Mouse (Mus musculus) T-helper 1 cell (primary cell): ENCODE measurements around the gene Reln.

Experiments used
- in situ Hi-C: fragments of 300-600 bp; cut with MboI, MseI; formaldehyde crosslinking; loops from one replicate; pipeline ENCODE4 v1.15.1; 2025; ENCODE audit warnings: high pct_unique_total_duplicates

Reln gene

DNA sequence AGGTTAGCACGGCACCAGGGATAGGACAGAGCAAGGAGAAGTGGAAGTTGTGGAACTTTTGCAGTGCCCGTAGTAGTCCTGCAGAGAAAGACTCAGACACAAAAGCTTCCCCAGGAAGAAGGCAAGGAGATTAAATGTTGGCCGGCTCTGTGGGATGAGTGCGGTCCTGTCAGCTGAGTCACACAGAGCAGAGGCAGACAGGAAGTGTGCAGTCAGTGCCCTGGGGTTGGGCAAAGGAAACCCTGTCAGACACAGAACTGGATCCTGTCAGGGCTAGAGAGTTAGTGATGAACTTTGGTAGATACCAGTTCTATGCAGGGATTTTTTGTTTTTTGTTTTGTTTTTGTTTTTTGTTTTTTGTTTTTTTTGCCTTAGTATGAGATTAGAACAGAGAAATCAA, 120.0 kb downstream of the Reln start:
- in situ Hi-C loops = no loop called here

DNA sequence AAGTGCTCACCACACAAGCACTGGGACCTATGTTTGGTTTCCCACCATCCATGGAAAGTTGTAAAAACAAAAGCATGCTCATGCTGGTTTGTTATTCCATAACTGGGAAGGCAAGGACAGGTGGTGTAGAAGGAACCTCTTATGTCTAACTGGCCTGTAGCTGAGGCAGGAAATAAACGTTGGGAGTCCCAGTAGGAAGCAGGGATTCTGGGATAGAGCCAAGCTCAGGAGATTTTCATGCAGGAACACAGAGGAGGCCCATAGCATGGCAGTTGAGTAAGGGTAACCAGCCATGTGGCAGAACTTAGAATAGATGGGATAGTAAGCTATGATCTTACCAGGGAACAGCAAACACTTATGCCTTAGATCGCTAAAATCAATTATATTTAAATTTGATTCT, 120.6 kb downstream of the Reln start:
- in situ Hi-C loops = no loop called here

DNA sequence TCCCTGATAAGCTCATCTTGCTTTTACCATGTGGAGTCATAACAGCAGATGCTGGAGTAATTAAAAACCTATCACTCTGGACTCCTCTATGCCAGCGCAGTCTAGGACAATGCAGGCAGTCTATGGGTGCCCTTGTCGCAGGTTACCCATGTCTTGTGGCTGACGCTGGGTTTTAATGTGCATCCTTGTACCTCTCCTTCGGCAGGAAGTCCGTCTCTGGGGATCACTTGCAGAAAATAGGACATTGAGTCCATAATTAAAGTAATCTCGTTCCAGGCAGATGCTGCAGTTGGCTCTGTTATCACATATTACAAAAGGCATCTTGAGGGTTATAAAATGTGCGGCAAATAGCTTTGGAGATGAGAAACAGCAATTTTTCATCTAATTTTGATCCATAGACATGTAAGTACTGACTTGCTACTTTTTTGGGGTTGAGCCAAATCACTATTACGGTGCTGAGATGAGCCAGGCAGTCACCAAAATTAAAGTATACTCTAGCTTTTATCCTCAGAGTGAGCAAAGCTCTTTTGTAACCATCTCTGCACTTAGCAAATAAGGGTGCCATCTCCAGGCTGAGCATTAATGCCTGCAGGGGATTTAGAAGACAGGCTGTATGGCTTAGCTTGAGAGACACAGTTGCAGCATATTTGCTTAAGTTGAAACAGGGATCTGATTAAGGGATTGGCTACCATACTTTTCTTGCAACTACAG, 136.0 kb downstream of the Reln start:
- in situ Hi-C loops = no loop called here

DNA sequence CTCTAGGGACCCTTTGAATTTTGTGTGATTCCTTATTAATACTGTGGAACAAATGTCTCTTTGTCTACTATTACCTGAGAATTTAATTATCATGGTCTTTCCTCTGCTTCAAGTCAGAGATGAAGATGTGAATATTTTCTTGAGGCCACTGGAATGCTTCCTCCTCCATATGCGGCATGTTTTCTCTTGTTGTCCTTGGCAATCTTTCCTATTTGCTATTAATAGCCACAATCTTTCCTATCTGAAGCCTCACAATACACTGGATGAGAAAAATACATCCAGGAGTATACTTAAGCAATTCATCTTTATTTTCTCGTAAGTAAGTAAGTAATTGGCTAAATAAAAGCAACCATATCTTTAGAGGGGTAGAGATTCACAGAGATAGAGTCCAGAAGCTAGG, 146.6 kb downstream of the Reln start:
- in situ Hi-C loops = no loop called here

DNA sequence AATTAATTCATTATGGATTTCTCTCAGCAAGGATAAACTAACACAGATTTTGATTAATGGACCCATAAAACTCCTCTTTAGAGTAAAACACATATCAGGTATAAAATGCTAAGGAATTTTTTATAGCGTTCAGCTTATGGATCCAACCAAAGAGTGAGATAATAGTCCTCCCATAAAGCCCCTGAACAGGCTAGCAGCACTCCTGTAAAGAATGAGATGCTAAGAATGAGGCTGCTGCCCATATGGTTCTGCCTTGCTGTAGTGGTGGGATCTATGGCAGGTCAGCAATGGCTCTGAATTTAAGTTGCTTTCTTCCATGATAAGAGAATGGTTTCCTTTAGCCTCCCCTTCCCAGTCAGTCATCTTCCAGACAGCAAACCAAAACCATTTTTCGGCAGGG, 147.6 kb downstream of the Reln start:
- in situ Hi-C loops = no loop called here

DNA sequence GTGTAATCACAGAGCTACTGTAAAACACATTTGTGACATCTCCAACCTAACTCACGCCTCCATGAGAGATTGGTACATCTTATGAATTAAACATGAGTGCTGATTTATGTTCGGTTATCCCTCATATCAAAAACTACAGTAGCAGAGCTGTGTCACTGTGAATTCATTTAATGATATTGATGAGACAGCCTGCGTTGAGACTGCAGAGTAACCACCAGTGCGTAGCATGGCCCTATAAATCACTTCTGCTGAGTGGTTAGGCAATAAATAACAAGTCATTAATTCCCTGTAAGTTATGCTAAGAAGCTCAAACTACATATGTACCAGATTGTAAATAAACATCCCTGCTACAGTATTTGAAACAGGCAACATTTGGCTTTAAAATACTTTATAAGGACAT, 148.0 kb downstream of the Reln start:
- in situ Hi-C loops = no loop called here

DNA sequence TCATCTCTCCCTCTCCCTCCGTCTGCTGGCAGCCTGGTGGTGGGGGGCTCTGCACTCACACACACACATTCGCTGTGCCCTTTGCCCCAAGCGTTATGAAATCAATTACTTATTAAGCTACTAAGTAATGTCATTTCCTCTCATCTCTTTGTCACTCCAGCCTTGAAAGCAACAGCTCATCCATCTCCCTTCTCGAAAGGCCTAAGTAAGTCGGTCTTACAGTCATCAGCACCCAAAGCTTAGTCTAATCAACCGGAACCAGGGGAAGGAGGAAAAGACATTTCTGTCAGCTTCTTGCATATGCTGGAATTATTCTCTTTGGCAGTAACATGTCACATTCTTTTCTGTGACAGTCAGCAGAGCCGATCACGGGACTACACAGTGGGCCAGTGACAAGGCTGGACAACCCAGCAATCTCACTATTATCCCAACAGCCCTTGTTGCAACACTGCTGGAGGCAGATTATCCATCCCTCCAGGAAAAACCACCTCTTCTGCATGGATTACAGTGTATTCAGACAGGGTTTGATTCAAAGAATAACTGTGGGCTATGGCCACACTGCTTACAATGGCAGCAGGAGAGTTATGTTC, 149.1 kb downstream of the Reln start:
- in situ Hi-C loops = no loop called here

DNA sequence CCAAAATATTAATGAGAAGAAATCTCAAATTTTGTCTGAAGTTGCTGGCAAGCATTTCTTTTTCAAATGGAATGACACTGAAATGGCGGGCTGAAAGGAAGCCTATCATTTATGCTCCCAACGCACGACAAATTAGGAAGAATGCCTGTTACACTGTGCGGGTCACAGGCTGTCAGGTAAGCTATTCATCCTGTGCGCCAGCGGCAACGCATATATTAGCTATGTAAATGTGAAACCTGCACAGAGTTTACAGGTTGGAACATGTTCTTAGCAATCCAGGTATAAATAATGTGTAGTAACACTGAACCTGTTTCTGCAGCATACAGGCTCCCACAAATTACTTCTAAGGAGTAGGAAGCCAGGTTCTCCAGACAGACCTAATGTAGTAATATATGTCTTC, 152.7 kb downstream of the Reln start:
- in situ Hi-C loops = no loop called here

DNA sequence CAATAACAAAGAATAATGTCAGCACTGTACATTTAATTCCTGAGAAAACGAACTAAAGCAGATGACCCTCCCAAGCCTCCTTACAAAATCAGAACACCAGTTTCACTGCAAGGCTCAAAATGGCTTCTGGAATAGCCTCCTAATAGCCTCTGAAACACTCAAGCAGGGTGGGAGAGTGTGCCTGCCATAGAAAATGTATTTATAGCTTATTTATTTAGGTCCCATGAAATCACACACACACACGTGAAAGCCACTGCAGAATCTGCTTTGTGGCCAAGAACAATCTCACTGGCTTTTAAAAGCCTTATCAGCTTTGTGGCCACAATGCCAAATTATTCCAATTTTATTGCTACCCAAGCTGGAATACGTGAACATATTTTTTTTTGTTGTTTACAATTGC, 154.2 kb downstream of the Reln start:
- in situ Hi-C loops = no loop called here

DNA sequence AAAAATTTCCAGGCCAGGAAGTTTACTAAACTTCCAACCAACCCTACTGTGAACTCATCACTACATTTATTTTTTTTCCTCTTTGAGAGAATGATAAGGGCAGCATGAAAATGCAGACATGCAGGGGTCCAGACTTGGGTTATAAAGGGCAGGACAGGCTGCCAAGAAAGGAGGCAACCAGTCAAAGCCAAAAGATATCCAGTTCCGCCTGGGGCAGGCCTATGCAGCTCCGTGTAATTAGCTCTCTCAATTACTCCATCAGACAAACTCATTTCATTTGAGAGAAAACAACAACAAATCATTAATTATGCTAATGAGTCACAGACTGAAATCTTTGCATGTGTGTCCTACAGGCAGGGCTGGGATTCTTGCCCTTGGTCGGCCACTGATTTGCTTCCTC, 156.9 kb downstream of the Reln start:
- in situ Hi-C loops = no loop called here

DNA sequence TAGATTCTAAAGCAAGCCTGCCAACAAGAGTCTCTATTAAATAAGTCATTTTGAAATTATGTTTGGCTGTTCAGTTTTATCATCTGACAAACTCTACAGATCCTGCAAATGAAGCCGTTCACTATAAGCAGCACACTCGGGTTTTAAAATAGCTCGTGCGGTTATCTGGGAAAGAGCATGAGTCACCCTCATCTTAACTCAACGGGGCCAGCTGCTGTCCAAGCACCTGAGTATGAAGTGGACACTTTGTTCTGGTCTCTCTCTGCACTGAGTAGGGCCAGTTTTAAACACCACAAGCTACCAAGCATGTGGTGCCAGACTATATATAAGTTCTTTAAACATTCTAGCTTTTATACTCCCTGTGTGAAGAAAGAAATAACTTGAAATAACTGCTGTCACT, 168.0 kb downstream of the Reln start:
- in situ Hi-C loops = no loop called here

DNA sequence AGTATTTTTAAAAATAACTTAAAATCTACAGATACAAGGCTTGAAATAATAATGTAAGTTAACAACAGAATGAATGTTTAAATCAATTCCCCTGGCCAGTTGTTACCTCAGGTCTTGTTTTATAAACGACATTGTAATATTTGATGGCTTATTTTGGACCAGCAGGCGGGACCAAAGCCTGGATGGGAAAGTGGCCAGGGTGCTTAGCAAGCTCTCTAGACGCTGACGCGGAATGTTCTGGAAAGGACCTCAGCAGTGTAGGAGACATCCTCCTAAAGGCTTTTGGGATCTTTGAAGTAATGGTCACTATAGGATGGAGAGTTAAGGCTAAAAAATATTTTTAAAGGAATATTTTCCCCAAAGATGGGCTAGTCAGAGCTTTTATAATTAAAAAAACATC, 173.2 kb downstream of the Reln start:
- in situ Hi-C loops = no loop called here

DNA sequence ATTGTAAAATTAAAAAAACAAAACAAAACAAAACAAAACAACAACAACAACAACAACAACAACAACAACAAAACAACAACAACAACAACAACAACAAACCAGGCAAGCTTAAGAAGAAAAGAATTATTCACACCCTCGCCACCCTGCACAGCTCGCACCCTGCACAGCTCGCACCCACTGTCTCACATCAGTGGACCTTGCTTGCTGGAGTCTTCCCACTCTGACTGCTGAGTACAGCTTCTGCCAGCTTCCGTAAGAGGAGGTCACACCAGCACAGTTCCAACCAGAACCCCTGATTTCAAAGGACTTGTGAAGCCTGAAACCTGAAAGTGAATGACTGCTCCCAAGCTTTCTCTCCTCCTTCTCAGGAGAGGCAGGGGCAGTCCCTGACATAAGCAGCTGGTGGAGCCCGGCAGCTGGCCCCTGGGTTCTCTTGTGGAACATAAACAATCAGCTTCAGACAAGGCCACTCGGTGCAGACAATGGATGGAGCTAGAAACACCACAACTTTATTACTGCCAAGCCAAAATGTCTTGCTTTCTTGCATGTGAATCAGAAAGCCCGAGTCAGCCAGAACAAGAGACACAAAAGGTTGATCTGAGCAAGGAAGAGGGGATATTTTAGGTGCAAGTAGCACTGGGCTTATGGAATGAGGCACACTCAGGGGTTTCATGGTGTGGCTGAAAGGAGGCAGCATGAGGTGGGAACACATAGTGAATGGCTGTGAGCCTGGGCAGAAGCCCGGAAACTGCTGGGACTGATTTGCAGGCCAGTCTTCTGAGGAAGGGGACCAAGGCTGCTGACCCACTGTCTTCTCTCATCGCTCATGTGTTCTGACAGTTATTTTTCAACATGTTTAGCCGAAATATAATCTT, 180.2 kb downstream of the Reln start:
- in situ Hi-C loops = no loop called here

DNA sequence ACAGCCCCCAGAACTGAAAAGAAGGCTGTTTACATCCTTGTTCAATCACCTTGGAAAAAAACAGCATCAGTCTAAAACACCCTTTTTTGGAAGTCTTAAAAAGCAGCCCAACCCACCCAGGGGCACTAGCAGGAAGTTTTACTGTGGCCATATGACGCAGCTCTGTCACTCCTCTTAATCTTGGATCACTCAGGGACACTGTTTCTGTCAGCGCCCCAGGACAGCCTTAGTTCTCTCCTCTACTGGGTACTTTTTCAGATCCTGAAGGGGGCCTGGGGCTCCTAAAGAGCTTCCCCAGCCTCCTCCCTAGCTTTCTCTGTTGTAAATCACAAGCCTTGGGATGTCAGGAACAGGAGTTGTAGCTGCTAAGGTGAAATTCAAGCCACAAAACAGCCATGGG, 183.6 kb downstream of the Reln start:
- in situ Hi-C loops = no loop called here

DNA sequence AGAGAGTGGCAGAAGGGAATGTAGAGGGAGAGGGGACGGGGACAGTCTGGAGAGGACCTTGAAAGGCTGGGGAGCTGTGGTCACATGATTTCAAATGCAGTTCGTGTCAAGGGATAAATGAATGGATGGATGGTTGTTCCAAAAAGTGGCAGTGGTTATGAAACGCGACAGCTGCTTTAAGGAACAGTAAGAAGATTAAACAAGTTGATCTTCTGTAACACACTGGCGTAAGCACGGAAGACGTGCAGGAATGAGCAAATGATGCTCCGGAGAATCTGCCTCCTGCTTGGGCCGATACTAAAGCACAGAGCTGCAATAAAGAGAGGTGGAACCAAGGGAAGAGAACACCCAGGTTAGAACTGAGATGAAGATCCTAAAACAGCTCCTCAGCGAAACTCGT, 185.7 kb downstream of the Reln start:
- in situ Hi-C loops = no loop called here

DNA sequence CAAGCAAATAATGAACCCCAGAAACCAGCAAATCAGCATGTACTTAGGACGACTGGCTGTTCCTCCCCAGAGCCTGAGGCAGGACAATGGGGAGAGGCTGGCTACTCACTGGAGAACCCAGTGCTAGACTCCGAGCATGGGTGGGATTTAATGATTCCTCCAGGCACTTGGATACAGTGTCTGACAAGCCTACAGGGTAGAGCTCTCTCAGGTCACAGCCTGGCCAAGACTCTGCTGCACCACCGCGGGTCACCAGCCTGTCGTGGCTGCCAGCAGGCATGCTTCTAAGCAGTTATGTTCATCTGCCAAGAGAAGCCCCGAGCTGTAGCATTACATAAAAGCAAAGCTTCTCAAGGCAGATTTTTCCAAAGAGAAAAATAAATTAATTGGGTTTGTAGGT, 190.9 kb downstream of the Reln start:
- in situ Hi-C loops = no loop called here

DNA sequence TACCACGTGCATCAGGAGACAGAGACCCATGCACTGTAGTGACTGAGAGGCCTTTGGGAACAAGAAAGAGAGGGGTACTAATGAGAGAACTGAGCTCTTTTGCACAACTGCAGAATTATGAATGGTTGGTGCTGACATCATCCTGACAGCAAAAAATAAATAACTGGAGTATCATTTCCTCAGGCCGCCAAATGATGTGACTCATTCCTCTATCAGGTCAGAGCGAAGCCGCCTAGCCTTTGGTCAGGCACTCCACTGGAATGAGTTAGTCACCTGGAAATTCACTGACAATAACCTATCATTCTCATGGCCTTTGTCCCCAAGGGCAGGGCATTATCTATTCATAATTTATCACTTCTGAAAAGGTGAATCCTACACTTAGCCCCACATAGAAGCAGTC, 202.7 kb downstream of the Reln start:
- in situ Hi-C loops = no loop called here

DNA sequence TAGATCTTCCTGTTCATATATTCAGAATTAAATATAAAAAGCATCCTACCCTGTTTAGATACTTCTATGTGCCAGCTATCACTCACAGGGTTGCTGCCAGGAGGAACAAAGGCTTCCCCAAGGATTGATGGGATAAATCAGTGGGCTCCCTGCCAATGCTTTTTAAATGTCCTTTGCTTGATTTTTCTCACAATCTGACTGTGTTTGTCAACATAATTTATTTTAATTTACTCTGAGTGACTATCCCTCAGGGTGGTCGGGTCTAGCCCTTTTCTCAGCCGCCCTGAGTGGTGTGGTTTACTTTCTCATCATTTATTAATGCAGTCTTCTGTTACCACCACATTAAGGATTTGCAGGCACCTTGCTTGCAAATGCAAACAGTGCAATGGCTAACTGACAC, 205.5 kb downstream of the Reln start:
- in situ Hi-C loops = no loop called here

DNA sequence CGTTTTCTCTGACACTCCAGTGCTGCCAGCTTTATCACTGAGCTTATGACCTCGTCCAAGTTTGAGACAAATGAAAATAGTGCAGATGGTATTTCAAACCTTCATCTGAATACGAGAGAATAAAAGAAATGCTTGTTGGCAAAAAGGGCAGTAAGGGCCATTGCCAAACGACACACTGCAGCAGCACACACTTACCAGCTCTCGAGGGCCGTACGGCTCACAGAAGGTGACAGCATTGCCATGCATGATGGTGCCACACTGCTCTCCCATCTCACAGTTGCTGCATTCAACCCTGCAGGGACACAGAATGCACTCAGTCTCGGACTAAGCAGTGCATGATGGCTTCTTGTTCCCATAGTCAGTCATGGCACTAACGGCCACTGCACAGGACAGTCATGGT, 210.1 kb downstream of the Reln start:
- in situ Hi-C loops = no loop called here

DNA sequence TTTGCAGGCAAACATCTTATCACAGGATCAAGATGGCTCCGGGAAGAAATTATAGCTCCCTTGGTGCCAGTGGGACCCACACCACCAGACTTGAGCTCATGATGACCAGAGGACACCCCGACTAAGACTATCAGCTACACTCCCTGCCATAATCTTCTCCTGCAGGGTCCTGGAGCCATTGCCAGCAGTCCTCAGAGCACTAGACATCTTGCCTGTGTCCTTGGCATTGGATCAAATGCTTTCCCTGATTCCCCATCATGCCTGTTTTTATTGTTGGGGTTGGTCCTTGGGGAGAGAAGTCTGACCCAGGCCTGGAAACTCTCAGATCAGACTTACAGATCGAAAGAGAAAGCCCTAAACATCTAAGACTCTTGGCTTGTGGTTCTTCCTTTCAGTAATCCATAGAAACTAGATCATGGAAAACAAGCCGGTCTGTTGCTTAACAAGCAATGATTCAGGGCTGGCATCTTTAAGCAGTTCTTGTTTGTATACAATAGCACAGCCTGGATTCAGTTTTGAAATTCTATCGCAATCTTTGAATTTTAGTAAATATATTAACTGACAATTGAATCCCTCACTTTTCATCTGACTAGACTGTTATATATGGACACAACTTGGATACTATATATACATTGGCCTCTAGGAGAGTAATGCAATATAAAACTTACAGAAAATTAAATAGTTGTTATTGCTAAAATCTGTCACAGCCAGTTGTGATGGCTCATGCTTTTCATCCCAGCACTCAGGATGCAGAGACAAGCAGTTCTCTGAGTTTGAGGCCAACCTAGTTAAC, 212.6 kb downstream of the Reln start:
- in situ Hi-C loops = no loop called here

DNA sequence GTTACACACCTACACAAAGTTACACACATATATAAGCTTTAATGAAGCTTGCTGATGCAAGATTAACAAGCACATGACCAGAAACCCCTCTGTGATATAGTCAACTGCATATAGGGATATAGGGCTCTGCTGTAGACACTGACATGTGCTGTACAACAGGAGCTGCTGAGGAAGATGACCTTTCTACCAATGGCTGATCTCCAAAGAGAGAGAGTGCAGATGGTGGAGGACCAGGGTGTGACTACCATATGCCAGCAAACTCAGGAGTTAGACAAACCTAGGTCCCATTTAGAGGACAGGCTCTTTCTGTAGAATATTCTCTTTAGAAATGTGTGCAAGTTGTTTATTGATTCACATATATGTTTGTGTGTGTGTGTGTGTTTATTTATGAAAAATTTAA, 216.9 kb downstream of the Reln start:
- in situ Hi-C loops = no loop called here

DNA sequence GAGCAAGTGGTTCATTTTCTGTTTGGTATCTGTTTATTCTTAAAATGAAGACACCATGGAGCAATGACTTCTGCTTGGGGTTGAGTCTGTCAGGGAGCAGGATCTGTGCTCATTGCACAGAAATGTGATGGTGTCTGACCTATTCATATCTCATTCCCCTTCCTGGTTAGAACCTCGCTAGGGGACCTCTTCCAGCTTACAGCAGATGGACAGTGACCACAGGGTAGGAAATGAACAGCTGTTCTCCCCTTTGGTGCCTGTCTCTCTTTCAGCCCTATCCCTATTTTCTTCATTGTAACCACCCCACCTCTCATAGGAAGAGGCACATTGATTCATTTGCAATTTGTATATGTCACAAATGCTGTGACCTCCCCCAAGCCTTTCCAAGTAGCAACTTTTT, 225.2 kb downstream of the Reln start:
- in situ Hi-C loops = no loop called here
